Mouse (Mus musculus) frontal cortex, postnatal 10 days (tissue): ENCODE measurements around the gene Gm20388.

Source experiments
- DNase-seq, 2 experiments: peaks; one replicate each; pipeline ENCODE4 v3.0.0; 2022; ENCODE audit warnings: low spot score in 2 of 2, mixed read lengths in 1 of 2

Gm20388 gene

DNA sequence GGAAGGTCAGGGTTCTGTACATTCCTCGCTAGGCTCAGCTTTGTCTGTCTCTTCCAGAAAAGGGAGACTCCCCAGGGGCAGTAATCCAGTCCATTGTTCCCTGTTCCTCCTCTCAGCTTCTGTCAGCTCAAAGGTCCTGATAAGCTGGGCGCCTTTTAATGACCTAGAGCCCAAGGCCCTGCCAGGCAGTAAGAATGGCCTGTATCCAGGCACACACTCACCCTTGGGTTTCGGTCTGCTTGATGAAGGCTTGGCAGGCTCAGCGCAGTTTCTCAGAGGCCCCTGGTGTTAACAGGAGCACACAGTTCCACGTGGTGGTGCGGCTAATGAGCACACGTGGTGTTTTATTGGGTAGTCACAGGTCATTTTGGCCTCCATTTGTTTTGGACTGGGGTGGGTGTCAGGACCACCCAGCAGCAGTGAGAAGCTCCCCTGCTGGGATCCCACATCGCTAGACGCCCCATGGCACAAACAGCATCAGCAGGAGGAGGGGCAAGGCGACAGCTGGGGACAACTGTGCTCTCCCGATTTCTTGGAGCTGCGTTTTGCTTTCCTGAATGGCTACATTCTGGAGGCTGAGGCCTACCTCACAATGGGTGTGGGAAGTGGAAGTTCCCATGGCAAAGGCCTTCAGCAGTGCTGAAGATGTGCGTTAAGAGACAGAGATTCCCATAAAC, 3805.4 kb downstream of the Gm20388 start:
- DNase-seq = no peak

DNA sequence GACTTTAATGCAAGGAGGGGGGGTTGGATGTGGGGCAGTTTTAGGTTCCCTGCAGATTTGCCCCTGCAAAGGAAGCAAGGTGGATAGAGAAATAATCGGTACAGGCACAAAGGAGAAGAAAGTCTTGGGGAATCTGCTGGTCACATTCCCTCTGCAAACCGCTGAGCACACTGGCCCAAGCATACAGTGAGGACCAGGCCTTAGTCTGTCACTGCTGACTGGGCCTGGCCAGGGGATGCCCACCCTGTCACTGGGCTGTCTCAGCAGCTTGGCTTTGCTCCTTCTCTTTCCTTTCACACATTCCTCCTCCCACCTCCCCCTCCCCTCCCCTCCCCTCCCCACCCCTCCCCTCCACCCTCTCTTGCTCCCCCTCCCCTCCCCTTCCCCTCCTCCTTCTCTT, 3806.5 kb downstream of the Gm20388 start:
- no peak for DNase-seq

DNA sequence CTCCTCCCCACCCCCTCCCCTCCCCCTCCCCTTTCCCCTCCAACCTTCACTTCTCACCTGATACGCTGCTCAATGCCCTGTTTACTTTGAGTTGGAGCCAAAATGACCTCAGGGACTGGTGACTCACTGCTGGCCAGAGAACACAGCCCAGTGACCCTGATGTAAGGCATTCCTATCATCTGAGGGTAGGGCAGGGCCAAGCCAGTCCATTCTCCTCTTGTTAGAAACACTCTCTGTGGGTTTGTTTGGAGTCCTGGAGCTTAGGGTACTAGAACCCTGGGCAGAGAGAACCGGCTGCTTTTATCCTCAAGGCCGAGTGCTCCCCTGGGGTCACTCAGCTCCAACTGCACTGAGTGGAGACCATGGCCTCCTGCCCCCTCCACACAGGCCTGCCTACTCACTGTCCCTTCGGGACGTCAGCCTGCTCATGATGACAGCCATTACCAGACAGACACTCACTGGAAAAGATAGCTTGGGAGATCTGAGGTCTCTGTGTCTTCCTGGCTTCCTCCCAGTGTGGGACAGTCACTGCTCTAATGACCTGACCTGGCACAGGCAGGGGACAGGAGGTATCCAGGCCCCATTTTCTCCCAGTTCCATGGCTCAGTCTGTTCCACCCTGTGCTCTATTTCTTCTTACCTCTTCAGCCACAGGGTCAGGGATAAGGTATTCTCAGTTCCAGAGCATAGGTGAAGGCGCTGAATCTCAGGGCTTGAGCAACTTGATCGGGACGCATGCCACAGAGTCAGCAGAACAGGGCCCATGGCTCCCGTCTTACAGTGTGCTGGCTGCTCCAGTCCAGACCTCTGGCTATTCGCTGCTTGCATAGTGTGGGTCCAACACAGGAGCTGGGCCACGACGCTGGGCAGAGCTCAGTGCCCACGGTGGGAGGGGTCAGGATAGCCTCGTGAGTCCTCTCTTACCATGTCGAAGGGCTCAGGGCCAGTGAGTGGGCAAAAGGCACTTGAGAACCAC, 3807.2 kb downstream of the Gm20388 start:
- DNase-seq = no peak

DNA sequence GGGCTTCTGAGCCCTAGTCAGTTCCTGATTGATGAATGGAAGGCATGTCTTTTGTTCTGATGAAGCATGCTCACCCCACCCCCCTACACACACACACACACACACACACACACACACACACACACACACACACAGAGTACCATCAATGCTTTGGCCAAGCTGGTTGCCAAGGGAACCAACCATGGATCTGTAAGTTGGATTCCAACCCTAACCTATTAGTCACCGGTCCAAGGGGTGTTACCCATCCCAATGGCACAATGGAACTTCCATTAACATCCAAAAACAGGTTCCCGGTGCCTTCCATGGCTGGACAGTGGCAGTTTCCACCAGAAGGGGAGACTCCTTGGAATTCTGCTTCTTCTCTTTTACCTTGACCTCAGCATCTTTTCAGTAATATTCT, 3808.1 kb downstream of the Gm20388 start:
- DNase-seq = no peak

DNA sequence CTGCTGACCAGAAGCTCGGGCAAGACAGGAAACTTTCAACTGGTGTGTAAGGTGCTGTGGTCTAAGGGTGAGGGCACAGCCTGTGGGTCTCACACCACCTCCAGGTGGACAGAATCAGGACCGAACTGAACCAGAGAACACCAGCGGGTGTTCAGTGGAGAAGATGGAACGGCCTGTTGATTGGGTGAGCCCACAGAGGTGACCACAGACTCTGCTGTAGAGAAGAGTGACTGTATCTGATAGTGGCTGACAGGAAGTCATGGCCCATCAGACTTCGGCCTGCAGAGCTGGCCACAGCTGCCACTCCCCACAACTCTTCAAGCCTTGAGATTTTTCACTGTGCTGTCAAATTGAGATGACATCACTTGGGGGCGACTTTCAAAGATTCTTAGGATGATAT, 3808.6 kb downstream of the Gm20388 start:
- DNase-seq = no peak

DNA sequence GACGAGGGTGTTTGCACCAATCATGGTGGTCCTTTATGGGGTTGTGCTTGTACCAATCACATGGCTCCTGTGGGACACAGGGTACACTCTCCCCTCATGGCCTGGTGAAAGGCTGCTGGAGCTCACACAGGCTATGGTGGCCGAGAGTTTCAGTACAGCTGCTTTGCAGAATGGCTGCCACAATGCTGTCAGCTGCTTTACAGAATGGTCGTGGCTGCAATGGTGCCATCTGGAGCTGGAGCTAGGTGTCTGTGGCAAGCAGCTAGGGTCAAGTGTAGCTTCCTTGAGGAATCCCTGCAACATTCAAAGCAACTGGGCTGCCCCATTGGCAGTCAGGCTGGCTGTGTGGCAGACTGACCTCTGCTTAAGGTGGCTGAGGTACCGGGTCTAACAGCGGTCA, 3809.2 kb downstream of the Gm20388 start:
- no peak for DNase-seq

DNA sequence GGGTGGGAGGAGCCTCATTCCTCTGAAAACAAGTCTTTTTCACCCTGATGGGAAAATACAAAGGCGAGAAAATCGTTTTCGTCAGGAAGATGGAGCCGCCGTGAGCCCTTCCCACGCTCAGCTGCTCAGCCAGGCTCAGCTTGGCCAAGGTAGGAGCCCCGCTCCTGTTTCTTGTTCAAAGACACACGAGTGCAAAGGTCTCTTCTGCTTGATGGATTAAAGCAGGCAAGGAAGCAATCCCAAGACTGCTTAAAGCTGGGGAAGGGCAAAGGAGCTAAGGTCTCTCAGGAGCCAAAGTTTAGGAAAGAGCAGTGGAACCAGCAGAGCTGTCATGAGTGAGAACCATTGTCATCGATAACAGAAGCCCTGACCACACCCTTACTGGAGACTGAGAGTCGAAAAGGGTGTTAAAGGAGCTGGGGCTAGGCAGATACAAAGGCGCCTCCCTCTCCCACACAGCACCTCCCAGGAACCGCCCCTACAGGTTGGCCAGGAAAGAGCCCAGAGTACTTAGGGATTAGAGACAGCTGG, 3809.9 kb downstream of the Gm20388 start:
- no peak for DNase-seq

DNA sequence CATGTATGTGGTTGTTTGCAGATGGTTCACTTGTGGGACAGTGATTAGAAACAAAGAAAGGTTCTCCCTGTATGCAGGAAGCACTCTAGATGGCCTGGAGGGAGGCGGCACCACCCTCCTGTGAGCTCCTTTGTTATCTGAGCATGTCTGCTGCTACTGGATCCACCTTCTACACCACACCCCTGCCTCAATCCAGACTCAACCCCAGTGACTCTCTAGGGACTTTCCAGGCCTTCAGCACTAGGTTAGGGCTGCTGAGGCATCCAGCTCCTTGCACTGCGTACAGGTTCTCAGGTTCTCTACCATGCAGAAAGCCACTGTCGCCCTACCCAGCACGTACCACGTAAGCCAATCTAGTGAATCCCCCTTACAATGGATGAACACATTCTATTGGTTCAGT, 3811.6 kb downstream of the Gm20388 start:
- no peak for DNase-seq

DNA sequence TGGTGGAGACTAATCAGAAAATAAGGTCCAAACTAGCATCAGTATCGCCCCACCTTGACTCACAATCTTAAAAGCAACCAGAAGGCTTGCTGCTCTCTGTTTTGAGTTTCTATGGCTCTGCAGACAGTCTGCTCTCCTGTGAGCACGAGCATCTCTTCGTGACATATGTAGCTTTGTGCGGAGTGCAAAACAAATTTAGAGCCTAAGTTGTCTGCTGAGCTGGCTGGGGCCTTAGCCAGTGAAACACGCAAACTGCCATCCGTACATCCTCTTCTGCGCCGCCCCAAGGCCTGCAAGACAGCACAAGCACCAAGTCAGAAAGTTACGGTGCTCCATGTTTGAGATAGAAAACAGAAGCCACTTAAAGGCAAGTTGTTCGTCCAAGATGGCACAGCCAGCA, 3814.1 kb downstream of the Gm20388 start:
- DNase-seq = peak; percentile 36 to 57

DNA sequence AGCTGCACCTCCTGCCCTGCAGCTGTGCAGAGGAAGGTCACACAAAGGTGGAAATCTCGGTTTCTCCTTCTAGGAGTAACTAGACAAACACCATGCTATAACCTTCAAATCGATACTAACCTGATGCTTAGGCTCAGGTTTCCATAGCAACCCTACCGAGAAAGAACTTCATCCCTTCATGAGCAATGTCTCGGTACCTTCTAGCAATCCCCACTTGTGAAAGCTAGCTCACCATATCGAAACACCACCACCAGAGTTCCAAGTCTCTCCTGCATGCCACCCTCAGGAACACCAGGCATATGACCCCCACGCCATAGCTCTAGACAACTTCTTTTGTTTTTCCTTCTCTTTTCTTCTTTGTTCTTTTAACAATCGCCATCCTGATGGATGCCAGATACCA, 3814.6 kb downstream of the Gm20388 start:
- no peak for DNase-seq

DNA sequence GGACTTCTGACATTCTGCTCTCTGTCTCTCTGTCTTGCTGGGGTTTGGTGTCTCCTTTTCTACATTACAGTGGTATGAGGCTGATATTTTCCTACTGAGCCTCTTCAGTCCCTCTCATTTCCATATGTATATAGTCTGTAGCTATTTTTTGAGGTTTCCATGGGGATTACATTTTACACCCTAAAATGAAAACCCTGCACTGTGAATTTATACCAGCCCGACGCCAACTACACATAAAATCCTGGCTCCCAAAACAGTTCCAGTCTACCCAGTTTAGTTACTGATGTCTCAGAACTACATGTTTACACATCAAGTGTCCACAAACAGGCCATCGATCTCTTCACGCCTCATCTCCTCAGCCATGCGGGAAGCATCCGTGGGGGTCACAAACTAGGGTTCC, 3816.1 kb downstream of the Gm20388 start:
- no peak for DNase-seq

DNA sequence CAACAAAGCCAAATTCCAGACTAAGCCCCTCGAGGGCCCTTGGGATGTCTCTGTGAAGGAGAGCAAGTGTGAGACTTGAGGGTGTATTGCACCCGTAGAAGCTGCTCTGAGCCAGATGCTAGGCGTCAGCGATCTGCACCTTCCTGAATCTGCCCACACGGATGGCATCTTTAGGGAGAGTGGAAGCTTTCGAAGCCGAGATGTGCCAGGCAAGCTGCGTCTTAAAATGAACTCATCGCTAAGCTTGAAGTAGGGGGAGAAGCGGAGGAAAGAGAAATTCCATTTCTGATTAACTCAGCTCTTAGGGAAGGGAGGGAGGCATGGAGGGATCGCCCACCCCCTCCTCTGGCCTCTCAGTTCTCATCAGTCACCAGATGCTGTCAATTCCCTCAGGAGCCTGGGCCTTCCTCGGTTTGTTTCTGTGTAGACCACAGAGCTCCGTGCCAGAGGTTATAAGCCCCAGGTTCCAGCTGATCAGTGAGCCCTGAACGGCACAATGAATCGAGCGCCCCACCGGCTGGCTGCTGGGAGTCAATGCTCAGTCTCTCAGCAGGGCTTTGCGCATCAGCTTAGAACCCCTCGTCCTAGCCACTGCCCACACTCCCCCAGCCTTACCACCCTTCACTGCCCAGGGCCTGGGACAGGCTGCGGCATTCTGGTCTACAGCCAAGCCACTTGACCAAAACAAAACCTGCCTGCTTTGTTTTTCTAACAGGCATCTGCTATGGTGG, 3818.6 kb downstream of the Gm20388 start:
- DNase-seq = peak; percentile 38 to 47

DNA sequence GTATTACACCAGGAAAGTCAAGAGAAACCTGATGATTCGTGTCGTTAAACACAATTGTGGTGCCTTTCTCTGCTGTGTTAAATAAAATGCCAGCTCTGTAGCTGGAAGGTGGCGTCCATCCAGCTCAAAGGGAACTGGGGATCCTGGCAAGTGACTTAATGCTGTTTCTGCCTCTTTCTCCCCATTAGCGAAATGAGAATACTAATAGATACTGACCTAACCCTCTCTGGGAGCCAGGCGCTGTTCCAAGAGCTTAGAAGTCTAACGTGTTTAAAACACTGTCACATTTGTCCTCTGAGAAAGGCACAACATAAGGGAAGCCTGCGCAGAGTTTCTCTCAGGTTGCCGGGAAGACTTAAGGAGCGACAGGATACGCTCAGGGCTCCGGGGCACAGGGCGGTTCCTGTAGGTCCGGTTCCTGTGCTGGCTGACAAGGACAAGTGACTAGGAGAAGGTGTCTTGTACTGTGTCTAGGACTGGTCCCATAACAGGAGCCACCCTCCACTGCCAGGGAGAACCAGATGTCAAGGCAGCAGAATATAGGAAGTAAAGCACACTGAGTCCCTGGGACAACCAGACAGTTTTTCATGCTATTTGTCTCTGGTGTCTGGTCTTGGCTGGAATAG, 3819.3 kb downstream of the Gm20388 start:
- no peak for DNase-seq

DNA sequence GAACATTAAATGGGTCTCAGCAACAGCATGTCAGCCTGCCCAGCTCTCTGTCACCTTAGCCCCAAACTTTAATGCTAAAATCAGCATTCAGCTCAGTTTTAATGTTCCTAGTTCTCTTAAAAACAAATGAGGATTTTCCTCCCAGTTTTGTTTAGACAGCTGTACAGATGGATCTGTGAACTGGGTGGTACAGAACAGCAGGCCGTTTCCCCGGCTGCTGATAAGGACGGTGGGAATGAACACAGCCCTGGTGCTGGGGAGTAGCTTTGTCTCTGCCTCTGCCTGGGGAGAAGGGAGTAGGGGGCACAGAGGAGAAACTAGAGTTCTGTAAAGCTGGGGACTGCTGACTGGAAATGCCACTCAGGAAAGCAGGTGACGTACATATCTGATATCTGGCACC, 3821.7 kb downstream of the Gm20388 start:
- no peak for DNase-seq

DNA sequence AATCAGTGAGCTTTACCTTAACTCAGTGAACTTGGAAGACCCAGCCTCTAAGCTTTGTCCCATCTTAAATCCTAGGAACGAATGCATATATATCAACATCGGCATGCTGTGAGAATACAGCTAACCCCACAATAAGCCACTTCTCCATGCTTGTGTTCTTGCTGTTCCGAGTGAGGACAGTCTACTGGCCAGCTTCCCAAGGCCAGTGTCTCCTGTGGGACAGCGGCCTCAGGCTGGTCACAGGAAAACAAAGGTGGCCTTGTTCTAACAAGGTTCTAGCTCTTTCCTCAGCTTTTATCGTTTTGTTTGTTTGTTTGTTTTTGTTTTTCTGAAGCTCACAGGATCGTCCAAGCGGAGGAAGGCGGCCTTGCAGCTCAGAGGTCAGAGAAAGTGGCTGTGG, 3823.8 kb downstream of the Gm20388 start:
- no peak for DNase-seq

DNA sequence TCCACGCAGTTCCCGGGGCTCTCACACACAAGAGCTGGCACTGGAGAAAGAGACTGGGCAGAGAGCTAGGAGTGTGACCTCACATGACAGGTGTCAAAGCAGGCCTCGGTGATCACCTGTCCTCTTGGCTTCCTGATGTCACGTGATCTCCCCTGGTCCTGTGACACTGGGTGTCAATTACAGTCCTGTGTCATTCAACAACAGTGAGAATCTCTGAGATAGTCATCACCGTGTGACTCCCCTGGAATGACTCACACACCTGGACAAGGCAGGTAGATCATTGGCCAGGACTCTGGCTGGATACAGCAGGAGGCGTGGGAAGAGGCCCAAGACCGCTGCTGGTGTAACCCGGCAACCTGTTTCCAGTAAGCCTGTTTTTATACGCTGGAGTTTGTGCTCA, 3826.3 kb downstream of the Gm20388 start:
- DNase-seq = no peak

DNA sequence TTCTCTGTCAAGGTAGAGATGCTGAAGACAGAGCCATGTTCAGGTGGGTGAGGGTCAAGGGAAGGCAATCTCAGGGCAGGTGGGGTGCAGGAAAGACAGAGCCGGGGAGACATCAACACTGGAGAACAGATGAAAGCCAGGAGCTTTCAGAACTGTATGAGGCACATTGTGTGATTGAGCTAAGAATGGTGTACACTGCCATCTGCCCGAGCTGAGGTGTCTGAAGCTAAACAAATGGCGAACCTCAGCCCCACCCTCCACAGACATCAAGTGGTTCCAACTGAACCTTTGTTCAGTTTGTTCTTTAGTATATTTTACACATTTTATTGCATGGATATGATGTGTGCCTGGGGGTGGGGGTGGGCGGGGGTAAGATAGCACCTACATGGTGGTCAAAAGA, 3829.6 kb downstream of the Gm20388 start:
- DNase-seq = no peak

DNA sequence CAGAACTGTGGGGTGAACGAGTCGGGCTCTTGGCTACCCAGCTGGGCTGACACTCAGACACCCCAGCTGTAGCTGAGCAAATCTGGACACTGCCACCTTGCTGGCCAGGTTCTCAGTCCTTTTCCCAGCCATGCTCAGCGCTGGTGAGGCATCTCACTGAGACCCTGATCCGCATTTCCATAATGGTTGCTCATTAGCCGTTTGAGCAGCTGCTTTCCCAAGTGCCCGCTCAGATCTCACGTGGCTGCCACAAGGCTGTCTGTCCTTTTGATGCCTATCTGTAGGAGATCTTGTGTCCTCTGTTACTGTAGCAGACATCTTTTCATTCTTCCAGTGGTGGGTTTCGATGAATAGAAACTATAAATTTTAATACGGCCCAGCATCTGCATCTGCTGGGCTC, 3830.6 kb downstream of the Gm20388 start:
- DNase-seq = no peak

DNA sequence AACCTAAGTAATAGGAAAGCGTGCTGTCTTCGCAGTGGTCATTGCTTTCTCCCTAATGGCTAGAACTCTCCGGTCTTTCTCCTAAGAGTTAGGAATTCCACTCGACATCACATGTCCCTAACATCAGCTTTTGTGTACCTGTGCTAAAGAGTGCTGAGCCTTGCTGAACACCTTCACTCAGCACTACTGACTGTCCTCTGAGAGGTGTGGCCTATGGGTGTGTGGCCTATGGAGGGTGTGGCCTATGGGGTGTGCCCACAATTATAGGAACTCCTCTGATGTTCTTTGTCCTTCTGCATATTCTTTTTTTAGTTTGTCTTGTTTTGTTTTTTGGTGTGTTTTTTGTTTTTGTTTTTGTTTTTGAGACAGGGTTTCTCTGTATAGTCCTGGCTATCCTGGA, 3835.8 kb downstream of the Gm20388 start:
- DNase-seq = no peak

DNA sequence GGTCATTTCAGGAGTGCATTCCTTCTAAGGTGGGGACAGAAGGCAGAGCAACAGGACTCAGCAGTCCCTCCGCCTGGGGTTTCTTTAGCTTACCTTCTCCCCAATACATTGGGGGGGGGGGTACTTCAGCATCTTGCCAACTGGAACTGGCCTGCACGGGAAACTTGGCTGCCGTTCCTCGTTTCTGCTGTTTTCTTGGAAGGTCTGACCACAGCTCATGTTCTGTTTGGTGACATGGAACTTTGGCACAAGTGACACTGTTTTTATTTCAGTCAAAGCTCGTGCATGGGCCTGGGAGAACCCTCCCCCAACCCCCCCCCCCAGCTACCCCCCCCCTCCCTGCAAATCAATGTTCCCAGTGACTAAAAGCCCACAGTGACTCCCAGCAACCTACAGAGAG, 3837.1 kb downstream of the Gm20388 start:
- DNase-seq = no peak

DNA sequence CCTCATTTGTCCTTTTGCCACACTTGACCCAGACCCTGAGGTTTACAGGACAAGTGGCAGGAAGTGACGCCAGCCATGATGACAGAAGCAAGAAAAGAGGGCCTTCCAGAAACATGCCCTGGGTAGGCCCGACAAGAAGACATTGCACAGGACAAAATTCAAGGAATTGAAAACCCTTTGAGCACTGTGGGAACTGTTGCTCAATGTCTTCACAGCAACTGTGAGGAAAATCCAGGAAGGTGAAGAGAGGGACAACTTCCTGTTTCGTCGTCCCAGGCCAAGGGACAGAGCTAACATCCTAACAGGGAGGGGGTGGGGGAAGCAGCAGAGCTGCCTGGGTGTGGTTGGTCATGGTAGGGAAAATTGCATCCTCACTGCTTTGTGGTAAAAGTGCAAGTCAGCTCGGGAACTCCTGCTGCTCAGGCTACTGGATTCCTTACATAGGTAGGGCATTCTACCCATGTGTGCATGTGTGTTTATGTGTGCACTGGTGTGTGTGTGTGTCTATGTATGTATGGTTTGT, 3839.6 kb downstream of the Gm20388 start:
- DNase-seq = no peak
